Mouse (Mus musculus): ENCODE data around the gene Trnau1ap. TPM values are rescaled to one million over a fixed set of nuclear protein-coding genes. Genes with fewer than 3 reads are reported as not detected.

Trnau1ap gene
- polyA plus RNA-seq (2014; fragmentation: Nextera tagmentation; extraction: Ambion mirVana): 80.1 and 89.3 TPM in 2 replicates

GRCm38 (mm10) chr4:132329115-132329834, at the start of gene Trnau1ap:
Trnau1ap (minus strand) TSS chr4:132329538.
- peak within 1 kb of the TSS; percentile 87 for H3K9ac ChIP-seq (ENCODE audit: low read depth, low read length)

DNA sequence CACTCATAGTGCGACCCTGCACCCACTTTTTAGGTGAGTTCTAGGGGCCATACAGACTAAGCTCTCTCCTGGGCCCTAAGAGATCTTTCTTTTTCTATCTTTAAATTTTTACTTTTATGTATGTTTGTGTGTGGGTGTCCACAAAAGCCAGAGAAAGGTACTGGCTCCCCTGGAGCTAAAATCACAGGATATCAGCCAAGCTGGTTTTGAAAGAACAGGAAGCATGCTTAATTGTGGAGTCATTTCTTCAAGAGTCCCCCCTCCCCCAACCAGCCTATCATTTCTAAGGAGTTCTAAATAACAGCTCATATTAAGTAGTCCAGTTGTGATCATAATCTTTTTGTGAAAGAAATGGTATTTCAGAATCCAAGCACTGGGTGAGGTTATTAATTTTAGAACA, 44.5 kb upstream of the Trnau1ap start:
- Histone ChIP-seq H3K27ac (ENCODE audit: low read depth, low read length) (no peak overlapping the region), H3K36me3 (ENCODE audit: control insufficient read depth, insufficient read depth, low read length) (peaks cover 23% of the 10 kb centered on the region), H3K9me3 (ENCODE audit: control insufficient read depth, low read length) (no peaks in the 10 kb centered on the region), H3K9ac (ENCODE audit: low read depth, low read length) (no peak overlapping the region), H3K27me3 (replicated peaks; ENCODE audit: control insufficient read depth, insufficient read depth, low read length) (no peaks in the 10 kb centered on the region), H3K4me1 (replicated peaks; ENCODE audit: control insufficient read depth, insufficient read depth, low read length) (no peaks in the 10 kb centered on the region), H3K4me3 (ENCODE audit: low read depth, low read length) (no peak overlapping the region), H3K4me2 (no peak overlapping the region)
- DNase-seq (ENCODE audit: low spot score) (no peak), ATAC-seq (replicated peaks; ENCODE audit: low FRiP score) (no peak)
- 90% methylated on average over 1 of the region's 1 CpGs for WGBS

More at GRCm38 (mm10) chr4:132329115-132329834, at the start of gene Trnau1ap:
- Histone ChIP-seq H3K4me3 (ENCODE audit: low read depth, low read length) (peak within 1 kb of the TSS; percentile 70), H3K27ac (ENCODE audit: low read depth, low read length) (peak within 1 kb of the TSS; percentile 91), H3K4me2 (peak within 1 kb of the TSS; percentile 92), H3K9me3 (ENCODE audit: control insufficient read depth, low read length) (no peaks in the 10 kb centered on the region), H3K36me3 (ENCODE audit: control insufficient read depth, insufficient read depth, low read length) (peaks cover 27% of the 10 kb centered on the region), H3K27me3 (replicated peaks; ENCODE audit: control insufficient read depth, insufficient read depth, low read length) (no peaks in the 10 kb centered on the region), H3K4me1 (replicated peaks; ENCODE audit: control insufficient read depth, insufficient read depth, low read length) (peaks cover 8% of the 10 kb centered on the region)
- ATAC-seq (replicated peaks; ENCODE audit: low FRiP score): peak; percentile 96
- DNase-seq (ENCODE audit: low spot score): peak; percentile 97
- WGBS: 1% methylated on average over 52 of the region's 52 CpGs

- 80% methylated on average over 8 of the region's 8 CpGs for WGBS
- ATAC-seq (replicated peaks; ENCODE audit: low FRiP score) (no peak), DNase-seq (ENCODE audit: low spot score) (no peak)
- Histone ChIP-seq H3K27me3 (replicated peaks; ENCODE audit: control insufficient read depth, insufficient read depth, low read length) (no peaks in the 10 kb centered on the region), H3K4me2 (no peak overlapping the region), H3K4me1 (replicated peaks; ENCODE audit: control insufficient read depth, insufficient read depth, low read length) (no peaks in the 10 kb centered on the region), H3K9ac (ENCODE audit: low read depth, low read length) (no peak overlapping the region), H3K36me3 (ENCODE audit: control insufficient read depth, insufficient read depth, low read length) (peaks cover 31% of the 10 kb centered on the region), H3K27ac (ENCODE audit: low read depth, low read length) (no peak overlapping the region), H3K4me3 (ENCODE audit: low read depth, low read length) (no peak overlapping the region), H3K9me3 (ENCODE audit: control insufficient read depth, low read length) (no peaks in the 10 kb centered on the region)
Observed at GRCm38 (mm10) chr4:132369953-132370750, 40.8 kb upstream of the Trnau1ap start.

- Histone ChIP-seq H3K27ac (ENCODE audit: low read depth, low read length) (no peak overlapping the region), H3K9ac (ENCODE audit: low read depth, low read length) (no peak overlapping the region), H3K36me3 (ENCODE audit: control insufficient read depth, insufficient read depth, low read length) (peaks cover 37% of the 10 kb centered on the region), H3K27me3 (replicated peaks; ENCODE audit: control insufficient read depth, insufficient read depth, low read length) (no peaks in the 10 kb centered on the region), H3K4me1 (replicated peaks; ENCODE audit: control insufficient read depth, insufficient read depth, low read length) (no peaks in the 10 kb centered on the region), H3K9me3 (ENCODE audit: control insufficient read depth, low read length) (no peaks in the 10 kb centered on the region), H3K4me2 (no peak overlapping the region), H3K4me3 (ENCODE audit: low read depth, low read length) (no peak overlapping the region)
- DNase-seq (ENCODE audit: low spot score) (no peak), ATAC-seq (replicated peaks; ENCODE audit: low FRiP score) (no peak)
- WGBS: 89% methylated on average over 18 of the region's 18 CpGs
Observed at GRCm38 (mm10) chr4:132367480-132368201, 38.3 kb upstream of the Trnau1ap start.

- 89% methylated on average over 13 of the region's 13 CpGs for WGBS
- ATAC-seq (replicated peaks; ENCODE audit: low FRiP score): no peak
- Histone ChIP-seq H3K4me2 (no peak overlapping the region), H3K4me1 (replicated peaks; ENCODE audit: control insufficient read depth, insufficient read depth, low read length) (no peaks in the 10 kb centered on the region), H3K4me3 (ENCODE audit: low read depth, low read length) (no peak overlapping the region), H3K9me3 (ENCODE audit: control insufficient read depth, low read length) (no peaks in the 10 kb centered on the region), H3K9ac (ENCODE audit: low read depth, low read length) (no peak overlapping the region), H3K27me3 (replicated peaks; ENCODE audit: control insufficient read depth, insufficient read depth, low read length) (no peaks in the 10 kb centered on the region), H3K36me3 (ENCODE audit: control insufficient read depth, insufficient read depth, low read length) (peaks cover 33% of the 10 kb centered on the region), H3K27ac (ENCODE audit: low read depth, low read length) (no peak overlapping the region)
- DNase-seq (ENCODE audit: low spot score): no peak
Observed at GRCm38 (mm10) chr4:132365450-132366060, 36.2 kb upstream of the Trnau1ap start.

- no peaks in the 10 kb centered on the region for H3K27me3 ChIP-seq (replicated peaks; ENCODE audit: control insufficient read depth, insufficient read depth, low read length)
- no peak overlapping the region for H3K4me2 ChIP-seq
- no peak overlapping the region for H3K27ac ChIP-seq (ENCODE audit: low read depth, low read length)
- H3K9ac ChIP-seq (ENCODE audit: low read depth, low read length): no peak overlapping the region
- no peaks in the 10 kb centered on the region for H3K4me1 ChIP-seq (replicated peaks; ENCODE audit: control insufficient read depth, insufficient read depth, low read length)
- no peak overlapping the region for H3K4me3 ChIP-seq (ENCODE audit: low read depth, low read length)
- H3K36me3 ChIP-seq (ENCODE audit: control insufficient read depth, insufficient read depth, low read length): peaks cover 30% of the 10 kb centered on the region
- 95% methylated on average over 11 of the region's 11 CpGs for WGBS
- ATAC-seq (replicated peaks; ENCODE audit: low FRiP score): no peak
- no peak for DNase-seq (ENCODE audit: low spot score)
- H3K9me3 ChIP-seq (ENCODE audit: control insufficient read depth, low read length): no peaks in the 10 kb centered on the region
Observed at GRCm38 (mm10) chr4:132363487-132363886, 34.1 kb upstream of the Trnau1ap start.

DNA sequence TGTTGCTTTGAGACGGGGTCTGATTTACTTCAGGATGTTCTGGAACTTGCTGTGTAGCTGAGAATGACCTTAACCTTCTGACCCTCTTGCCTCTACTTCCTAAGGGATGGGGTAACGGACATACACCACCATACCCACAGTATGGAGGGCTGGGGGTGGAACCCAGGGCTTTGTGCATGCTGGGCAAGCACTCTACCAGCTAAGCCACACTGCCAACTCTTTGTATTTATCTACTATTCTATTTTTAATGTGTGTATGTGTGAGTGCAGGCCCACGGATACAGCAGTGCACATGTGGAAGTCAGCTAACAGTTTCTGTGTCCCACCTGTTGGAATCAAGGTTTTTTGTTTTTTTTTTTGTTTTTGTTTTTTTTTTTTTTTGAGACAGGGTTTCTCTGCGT, 30.2 kb upstream of the Trnau1ap start:
- DNase-seq (ENCODE audit: low spot score): no peak
- Histone ChIP-seq H3K9me3 (ENCODE audit: control insufficient read depth, low read length) (no peaks in the 10 kb centered on the region), H3K4me1 (replicated peaks; ENCODE audit: control insufficient read depth, insufficient read depth, low read length) (peaks cover 13% of the 10 kb centered on the region), H3K4me2 (no peak overlapping the region), H3K36me3 (ENCODE audit: control insufficient read depth, insufficient read depth, low read length) (peaks cover 29% of the 10 kb centered on the region; the same call in 1 of the 2 replicates), H3K27ac (ENCODE audit: low read depth, low read length) (no peak overlapping the region), H3K27me3 (replicated peaks; ENCODE audit: control insufficient read depth, insufficient read depth, low read length) (no peaks in the 10 kb centered on the region), H3K4me3 (ENCODE audit: low read depth, low read length) (no peak overlapping the region), H3K9ac (ENCODE audit: low read depth, low read length) (no peak overlapping the region)
- ATAC-seq (replicated peaks; ENCODE audit: low FRiP score): no peak
- WGBS: 85% methylated on average over 4 of the region's 4 CpGs

- peak overlapping the region; percentile 26; the same call in 1 of the 2 replicates for H3K4me2 ChIP-seq
- H3K4me1 ChIP-seq (replicated peaks; ENCODE audit: control insufficient read depth, insufficient read depth, low read length): peaks cover 18% of the 10 kb centered on the region
- WGBS: 36% methylated on average over 12 of the region's 12 CpGs
- peak; percentile 74 for DNase-seq (ENCODE audit: low spot score)
- ATAC-seq (replicated peaks; ENCODE audit: low FRiP score): peak; percentile 84
- H3K9me3 ChIP-seq (ENCODE audit: control insufficient read depth, low read length): no peaks in the 10 kb centered on the region
- 0 out of 2 replicates have a peak overlapping the region, but pooled peaks have one; percentile 13 for H3K4me3 ChIP-seq (ENCODE audit: low read depth, low read length)
- no peaks in the 10 kb centered on the region for H3K27me3 ChIP-seq (replicated peaks; ENCODE audit: control insufficient read depth, insufficient read depth, low read length)
- H3K9ac ChIP-seq (ENCODE audit: low read depth, low read length): no peak overlapping the region
- peaks cover 31% of the 10 kb centered on the region for H3K36me3 ChIP-seq (ENCODE audit: control insufficient read depth, insufficient read depth, low read length)
- peak overlapping the region; percentile 45 for H3K27ac ChIP-seq (ENCODE audit: low read depth, low read length)
Observed at GRCm38 (mm10) chr4:132356170-132356569, 26.8 kb upstream of the Trnau1ap start.

All from liver, embryonic 11.5 days (tissue).